Mouse (Mus musculus) T-helper 2 cell (primary cell): Measurements from ENCODE around the gene Fkbp2.

Experiments
- in situ Hi-C: fragments of 300-600 bp; cut with MboI, MseI; formaldehyde crosslinking; loops from one replicate; pipeline ENCODE4 v1.15.1; 2025; ENCODE audit warnings: high pct_unique_total_duplicates

Fkbp2 gene

GRCm38 (mm10) chr19:6941372-6942248 is 38.7 kb downstream of the Fkbp2 start, which contains the start of gene Bad:
Bad (plus strand) TSS chr19:6941861.
- in situ Hi-C loops: no loop called here

DNA sequence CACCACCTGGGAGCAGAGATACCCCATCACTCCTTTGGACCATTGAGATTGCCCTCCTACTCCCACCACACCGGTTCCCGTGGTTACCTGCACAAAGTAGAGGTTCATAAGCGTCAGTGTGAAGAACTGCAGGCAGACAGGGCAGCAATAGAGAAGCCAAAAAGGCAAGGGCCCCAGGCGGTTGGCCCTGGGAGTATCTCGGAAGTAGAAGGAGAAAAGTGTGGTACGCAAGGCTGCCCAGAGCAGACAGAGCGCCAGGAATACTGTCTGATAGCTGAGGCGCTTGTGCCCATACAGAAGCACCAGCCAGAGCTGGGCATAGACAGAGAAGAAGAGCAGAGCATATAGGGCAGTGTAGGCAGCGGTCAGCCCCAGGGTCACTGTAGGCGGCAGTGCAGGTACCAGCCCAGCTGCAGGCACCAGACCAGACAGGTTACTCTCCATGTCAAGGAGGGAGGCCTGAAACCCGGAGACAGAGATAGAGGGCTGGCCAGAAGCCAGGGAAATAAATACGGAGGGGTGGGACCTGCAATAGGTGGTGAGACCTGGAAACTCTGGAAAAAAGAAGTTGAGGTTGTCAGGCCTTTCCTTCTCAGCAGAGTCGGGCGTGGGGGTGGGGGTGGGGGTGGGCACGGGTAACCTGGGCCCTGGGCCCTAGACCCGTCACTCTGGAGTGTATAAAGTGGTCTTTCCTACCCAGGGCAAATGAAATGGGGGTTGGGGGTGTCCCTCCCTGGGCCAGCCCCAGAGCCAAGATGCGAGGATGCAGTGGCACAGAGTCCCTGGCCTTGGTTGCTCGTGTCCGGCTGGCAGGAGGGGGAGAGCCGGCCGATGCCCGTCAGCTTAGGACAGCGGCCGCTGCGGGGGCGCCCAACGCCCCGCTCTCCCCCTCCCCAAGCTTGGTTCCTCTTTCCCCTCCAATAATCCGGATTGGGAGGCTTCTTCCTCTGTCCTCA is 39.6 kb downstream of the Fkbp2 start:
- in situ Hi-C loops: no loop called here

GRCm38 (mm10) chr19:6939106-6940002 is 40.9 kb downstream of the Fkbp2 start:
- in situ Hi-C loops: loop anchor here (5.0 kb wide), 1 partner anchor 38 kb away; the partner anchor contains the start of gene Plcb3

GRCm38 (mm10) chr19:6937541-6938465 is 42.5 kb downstream of the Fkbp2 start:
- in situ Hi-C loops: loop anchor here (5.0 kb wide), 1 partner anchor 39 kb away; the partner anchor contains the start of gene Plcb3

- in situ Hi-C loops: loop anchor here (5.0 kb wide), 1 partner anchor 41 kb away; the partner anchor contains the start of gene Plcb3
Observed at GRCm38 (mm10) chr19:6936299-6936698, 44.0 kb downstream of the Fkbp2 start.

- in situ Hi-C loops: no loop called here
Observed at GRCm38 (mm10) chr19:6934195-6934977, 45.9 kb downstream of the Fkbp2 start, which contains the start of gene Kcnk4. Kcnk4 (minus strand) TSS chr19:6934515.

DNA sequence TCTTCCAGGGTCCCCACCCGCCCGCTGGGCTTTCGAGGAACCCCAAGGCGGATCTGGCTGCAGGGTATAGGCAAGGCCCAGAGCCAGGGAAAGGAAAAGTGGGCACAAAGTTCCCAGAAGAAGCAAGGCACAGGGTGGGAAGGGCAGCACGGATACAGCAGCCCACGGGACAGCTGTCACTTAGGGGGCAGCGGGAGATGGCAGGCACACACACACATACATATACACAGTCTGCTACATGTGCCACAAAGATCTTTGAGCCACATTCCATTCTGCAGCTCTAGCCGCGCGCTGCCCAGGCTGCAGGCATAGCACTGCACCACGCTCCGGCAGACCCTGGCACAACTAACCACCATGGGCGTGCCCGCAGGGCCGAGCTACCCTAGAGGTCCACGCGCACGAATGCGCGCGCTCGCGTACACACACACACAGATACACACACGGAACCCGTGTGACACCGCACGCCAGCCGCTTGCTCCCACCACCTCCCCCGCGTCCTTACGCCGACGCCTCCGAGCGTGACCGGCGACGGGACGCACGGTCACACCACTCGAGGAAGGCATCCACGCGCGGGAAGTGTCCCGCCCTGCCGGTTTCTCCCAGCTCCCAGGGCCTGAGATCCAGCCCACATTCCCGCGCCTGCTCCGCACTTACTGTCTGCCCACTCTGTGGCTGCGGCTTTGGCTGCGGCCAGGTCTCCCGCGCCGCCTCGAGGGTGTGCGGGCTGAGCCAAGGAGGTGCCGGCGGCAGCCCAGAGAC is 46.7 kb downstream of the Fkbp2 start:
- in situ Hi-C loops: no loop called here

- in situ Hi-C loops: no loop called here
Observed at GRCm38 (mm10) chr19:6933102-6933435, 47.2 kb downstream of the Fkbp2 start.

GRCm38 (mm10) chr19:6932018-6932417 is 48.3 kb downstream of the Fkbp2 start:
- in situ Hi-C loops: no loop called here

DNA sequence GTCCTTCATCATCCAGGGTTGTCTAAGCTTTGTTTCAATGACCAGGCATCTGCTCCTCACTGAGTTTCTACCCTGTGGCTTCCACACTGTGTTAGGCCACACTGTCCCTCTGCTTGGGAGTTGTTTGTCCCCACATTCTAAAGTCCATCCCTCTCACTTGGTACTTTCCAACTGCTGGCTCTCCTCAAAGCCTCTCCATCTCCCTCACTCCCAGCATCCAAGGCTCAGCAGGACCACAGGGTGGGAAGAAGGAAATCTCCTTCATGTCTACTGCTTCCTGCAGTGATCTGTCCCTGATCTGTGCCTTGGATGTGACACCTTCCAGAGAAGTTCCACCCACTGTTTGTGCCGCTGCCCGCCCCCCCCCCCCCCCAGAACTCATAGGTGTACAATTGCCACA is 49.3 kb downstream of the Fkbp2 start:
- in situ Hi-C loops: no loop called here

GRCm38 (mm10) chr19:6928080-6928479 is 52.2 kb downstream of the Fkbp2 start:
- in situ Hi-C loops: no loop called here
